Mouse (Mus musculus) forebrain, embryonic 16.5 days (tissue): ENCODE data around the gene Nynrin. TPM values are rescaled to one million over a fixed set of nuclear protein-coding genes. Genes with fewer than 3 reads are reported as not detected.

ENCODE experiments used
- ATAC-seq: fragments of 200-750 bp; cut with Nextera tagmentation; 2 replicates; pipeline ENCODE4 v1.8.0; 2017; ENCODE audit warnings: mild to moderate bottlenecking, moderate library complexity
- H3K27ac ChIP-seq: fragments of 300-500 bp; sonication (generic); 2 replicates; pipeline ENCODE4 v1.5.1; 2014; ENCODE audit warnings: low read length, control low read depth
- H3K27me3 ChIP-seq: fragments of 300-500 bp; sonication (generic); replicated peaks from 2 replicates; pipeline ENCODE4 v1.6.1; 2014; ENCODE audit warnings: low read length; ENCODE audit not compliant: control insufficient read depth, insufficient read depth
- H3K36me3 ChIP-seq: fragments of 300-500 bp; sonication (generic); 2 replicates; pipeline ENCODE4 v1.6.1; 2014; ENCODE audit not compliant: control insufficient read depth, insufficient read depth
- H3K4me1 ChIP-seq: fragments of 300-500 bp; sonication (generic); replicated peaks from 2 replicates; pipeline ENCODE4 v1.6.1; 2014; ENCODE audit warnings: low read length; ENCODE audit not compliant: control insufficient read depth, insufficient read depth
- H3K4me2 ChIP-seq: fragments of 300-500 bp; sonication (generic); 2 replicates; pipeline ENCODE4 v1.6.1; 2014; ENCODE audit warnings: mild to moderate bottlenecking, low read length, control low read depth
- H3K4me3 ChIP-seq: fragments of 300-500 bp; sonication (generic); replicated peaks from 2 replicates; pipeline ENCODE4 v1.5.1; 2014; ENCODE audit warnings: mild to moderate bottlenecking, low read length, control low read depth
- H3K9ac ChIP-seq: fragments of 300-500 bp; sonication (generic); replicated peaks from 2 replicates; pipeline ENCODE4 v1.6.1; 2014; ENCODE audit warnings: low read depth, low read length, control low read depth
- H3K9me3 ChIP-seq: fragments of 300-500 bp; sonication (generic); 2 replicates; pipeline ENCODE4 v1.6.1; 2016; ENCODE audit warnings: low read length; ENCODE audit not compliant: control insufficient read depth
- WGBS: fragments of 180-500 bp; shearing (Covaris S2); extraction: QIAGEN DNeasy Blood & Tissue Kit; methylation state at CpG from one replicate; pipeline ENCODE4 v1.1.7; 2014; 5-methylcytosine and 5-hydroxymethylcytosine counted together
- polyA plus RNA-seq: library from polyadenylated mRNA; unstranded; fragments of >200 nt; fragmentation: Nextera tagmentation; extraction: Ambion mirVana; gene quantifications from 2 replicates; pipeline ENCODE4 v1.2.1, GENCODE M21; 2015

Nynrin gene
- polyA plus RNA-seq, 1 experiment from 2014 or later = 11.3 TPM

DNA sequence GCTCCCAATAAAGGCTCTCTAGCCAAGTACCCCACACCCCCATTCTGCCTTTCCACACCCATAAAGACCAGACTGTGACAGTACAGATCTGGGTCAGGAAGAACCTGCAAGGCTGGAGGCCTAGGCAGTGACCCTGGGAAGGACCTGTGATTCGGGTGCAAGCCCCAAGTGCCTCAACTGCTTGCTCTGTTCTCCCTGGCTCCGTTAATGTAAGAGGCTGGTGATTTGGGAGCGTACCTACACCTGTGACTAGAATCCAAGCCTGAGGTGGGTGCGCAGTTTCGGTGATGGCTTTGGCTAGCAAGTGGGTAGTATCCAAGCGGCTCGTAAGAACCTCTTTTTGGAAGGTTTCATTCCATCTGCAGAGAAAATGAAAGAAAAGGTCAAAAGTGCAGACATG lies 45.1 kb downstream of the Nynrin start:
- Histone ChIP-seq H3K4me3 (no peak overlapping the region), H3K27ac (no peak overlapping the region), H3K9me3 (no peaks in the 10 kb centered on the region), H3K36me3 (peaks cover 4% of the 10 kb centered on the region; the same call in 1 of the 2 replicates), H3K4me2 (no peak overlapping the region), H3K4me1 (peaks cover 16% of the 10 kb centered on the region), H3K27me3 (no peaks in the 10 kb centered on the region), H3K9ac (no peak overlapping the region)
- no peak for ATAC-seq
- WGBS = 93% methylated on average over 7 of the region's 7 CpGs

DNA sequence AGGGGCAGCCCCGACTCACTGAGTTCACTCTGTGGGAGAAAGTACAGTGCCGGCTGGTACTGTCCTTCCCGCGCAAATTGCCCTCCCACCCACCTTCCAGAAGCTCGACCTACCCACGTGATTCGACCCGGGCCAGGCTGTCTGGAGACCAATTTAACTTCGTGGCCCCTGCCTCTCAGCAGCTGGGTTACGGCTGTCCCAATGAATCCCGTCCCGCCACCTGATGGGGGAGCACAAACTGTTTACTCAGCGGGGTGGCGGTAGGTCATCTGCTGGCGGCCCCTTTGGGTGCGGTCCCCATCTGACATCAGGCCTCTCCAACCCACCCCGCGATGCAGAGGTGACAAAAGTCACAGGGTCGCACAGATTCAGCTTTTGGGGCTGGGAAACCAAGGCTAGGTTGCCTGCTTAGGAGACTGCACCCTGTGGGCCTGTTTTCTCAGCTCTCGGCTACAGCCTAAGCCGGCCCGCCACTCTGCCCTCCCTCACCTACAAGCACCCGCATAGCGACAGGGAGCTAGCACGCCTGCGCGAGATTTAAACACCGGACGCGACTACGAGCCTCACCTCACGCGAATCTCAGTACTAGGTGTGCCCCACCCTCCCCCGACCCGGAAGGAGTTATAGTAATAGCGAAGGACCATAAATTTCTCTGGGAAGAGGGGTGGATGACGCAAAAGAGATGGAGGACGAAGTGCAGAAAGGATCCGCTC lies 46.0 kb downstream of the Nynrin start, which contains the start of gene Sdr39u1:
Gene Sdr39u1 (minus strand): TSS at position 593 of the 713 bp plus-strand sequence.
- peak within 1 kb of the TSS; percentile 83 for H3K27ac ChIP-seq
- peaks cover 16% of the 10 kb centered on the region for H3K4me1 ChIP-seq
- H3K4me2 ChIP-seq = peak within 1 kb of the TSS; percentile 92
- peak; percentile 97 for ATAC-seq
- H3K4me3 ChIP-seq = peak within 1 kb of the TSS; percentile 63
- 2% methylated on average over 39 of the region's 39 CpGs for WGBS
- peak within 1 kb of the TSS; percentile 69 for H3K9ac ChIP-seq
- H3K9me3 ChIP-seq = no peaks in the 10 kb centered on the region
- H3K36me3 ChIP-seq = peaks cover 2% of the 10 kb centered on the region; the same call in 1 of the 2 replicates
- H3K27me3 ChIP-seq = no peaks in the 10 kb centered on the region

DNA sequence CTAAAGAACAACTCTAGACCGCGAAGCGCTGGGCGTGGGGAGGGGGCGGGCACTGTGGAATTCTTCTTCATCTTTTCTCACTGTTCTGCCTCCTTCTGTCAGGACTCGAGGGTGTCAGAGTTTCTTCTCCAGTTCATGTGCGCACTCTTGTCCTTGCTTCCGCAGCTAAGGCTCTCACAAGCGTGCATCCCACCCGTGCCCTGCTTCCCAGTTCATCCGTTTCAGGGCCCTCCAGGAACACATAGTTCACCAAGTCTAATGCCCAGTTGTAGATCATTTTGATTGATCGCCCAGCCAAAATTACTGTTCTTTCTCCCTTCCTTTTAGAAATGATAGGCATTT lies 46.6 kb downstream of the Nynrin start:
- Histone ChIP-seq H3K36me3 (peaks cover 2% of the 10 kb centered on the region; the same call in 1 of the 2 replicates), H3K4me3 (peak overlapping the region; percentile 63), H3K27ac (peak overlapping the region; percentile 83), H3K4me2 (peak overlapping the region; percentile 92), H3K4me1 (peaks cover 16% of the 10 kb centered on the region), H3K27me3 (no peaks in the 10 kb centered on the region), H3K9me3 (no peaks in the 10 kb centered on the region), H3K9ac (peak overlapping the region; percentile 69)
- WGBS = 9% methylated on average over 12 of the region's 12 CpGs
- ATAC-seq = no peak

DNA sequence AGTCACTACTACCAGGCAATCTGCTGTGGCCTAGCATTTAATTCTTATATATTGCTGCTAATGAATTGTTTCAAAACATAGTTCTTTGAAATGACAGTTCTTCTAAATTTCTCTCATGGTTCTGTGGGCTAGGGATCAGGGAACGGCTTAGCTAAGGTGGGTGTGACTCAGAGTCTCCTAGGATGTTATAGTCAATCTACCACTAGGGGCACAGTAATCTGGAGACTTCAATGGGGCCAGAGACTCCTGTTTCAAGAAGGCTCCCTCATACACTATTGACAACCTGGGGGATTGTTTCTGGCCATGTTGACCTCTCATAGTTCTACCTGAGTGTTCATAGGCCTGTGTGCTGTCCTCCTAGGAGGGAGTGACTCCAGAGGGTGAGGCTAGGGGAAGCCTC lies 51.7 kb downstream of the Nynrin start:
- ATAC-seq = no peak
- Histone ChIP-seq H3K4me3 (no peak overlapping the region), H3K9ac (no peak overlapping the region), H3K27ac (no peak overlapping the region), H3K4me1 (peaks cover 7% of the 10 kb centered on the region), H3K9me3 (no peaks in the 10 kb centered on the region), H3K36me3 (no peaks in the 10 kb centered on the region), H3K27me3 (no peaks in the 10 kb centered on the region), H3K4me2 (no peak overlapping the region)
- 29% methylated on average over 1 of the region's 1 CpGs for WGBS

DNA sequence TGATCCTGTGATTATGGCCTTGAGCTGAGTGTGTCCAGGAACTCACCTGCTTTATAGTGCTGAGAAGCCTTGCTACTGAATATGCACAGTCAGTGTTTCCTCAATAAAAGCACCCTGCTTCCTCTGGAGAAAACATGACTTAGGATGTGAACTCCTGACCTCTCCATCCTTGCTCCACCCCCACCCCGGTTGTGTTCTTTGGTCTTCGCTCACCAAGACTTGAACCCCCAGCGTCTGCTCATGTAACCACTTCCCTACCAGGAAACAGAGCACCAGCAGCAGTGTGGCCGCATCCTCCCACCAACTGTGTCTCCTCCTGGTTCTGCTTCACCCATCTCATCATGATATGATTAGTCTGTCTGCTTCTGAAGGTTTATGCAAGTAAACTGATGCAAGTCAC lies 59.6 kb downstream of the Nynrin start:
- H3K4me2 ChIP-seq = no peak overlapping the region
- ATAC-seq = no peak
- H3K27ac ChIP-seq = no peak overlapping the region
- no peaks in the 10 kb centered on the region for H3K9me3 ChIP-seq
- H3K4me1 ChIP-seq = no peaks in the 10 kb centered on the region
- no peak overlapping the region for H3K4me3 ChIP-seq
- H3K36me3 ChIP-seq = no peaks in the 10 kb centered on the region
- WGBS = 66% methylated on average over 4 of the region's 4 CpGs
- H3K9ac ChIP-seq = no peak overlapping the region
- H3K27me3 ChIP-seq = no peaks in the 10 kb centered on the region

DNA sequence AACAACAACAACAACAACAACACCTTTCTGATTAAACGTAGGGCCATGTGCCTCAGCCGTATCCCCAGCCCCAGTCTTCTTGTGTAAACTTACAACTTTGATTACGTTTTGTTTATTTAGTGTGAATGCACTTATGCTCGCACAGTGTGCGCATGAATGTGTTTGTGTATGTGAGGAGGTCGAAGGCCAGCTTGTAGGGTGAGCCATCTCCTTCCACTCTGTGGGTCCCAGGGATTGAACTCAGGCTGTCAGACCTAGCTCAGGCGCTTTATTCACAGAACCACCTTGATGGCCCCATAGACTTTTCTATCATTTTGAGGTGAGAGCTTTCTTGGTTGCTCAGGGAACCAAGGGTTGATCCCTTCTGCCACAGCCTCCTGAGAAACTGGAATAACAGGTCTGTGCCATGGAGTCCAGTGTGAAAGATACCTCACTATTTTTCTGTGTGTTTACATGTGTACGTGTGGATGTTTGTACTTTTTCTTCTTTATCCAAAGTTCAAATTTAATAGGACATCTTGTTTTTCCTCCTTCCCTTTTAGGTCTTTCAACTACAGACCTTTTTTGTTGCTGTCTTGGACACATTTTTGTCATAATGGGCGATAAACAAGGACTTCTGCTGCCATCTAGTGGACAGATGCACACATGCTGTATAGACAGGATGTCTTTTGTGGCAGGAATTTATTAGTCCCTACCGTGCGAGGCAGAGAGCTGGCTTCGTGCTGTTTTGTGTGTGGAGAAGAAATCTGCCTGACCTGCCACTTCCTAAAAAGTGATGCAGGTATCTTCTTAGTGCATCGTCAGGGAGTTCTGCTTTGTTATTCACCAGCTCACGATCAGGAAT lies 64.7 kb downstream of the Nynrin start:
- WGBS = 42% methylated on average over 14 of the region's 14 CpGs
- H3K9me3 ChIP-seq = no peaks in the 10 kb centered on the region
- ATAC-seq = peak; percentile 88
- H3K36me3 ChIP-seq = no peaks in the 10 kb centered on the region
- no peaks in the 10 kb centered on the region for H3K27me3 ChIP-seq
- no peaks in the 10 kb centered on the region for H3K4me1 ChIP-seq
- no peak overlapping the region for H3K27ac ChIP-seq
- 0 out of 2 replicates have a peak overlapping the region, but pooled peaks have one; percentile 5 for H3K4me2 ChIP-seq
- no peak overlapping the region for H3K4me3 ChIP-seq
- H3K9ac ChIP-seq = no peak overlapping the region

DNA sequence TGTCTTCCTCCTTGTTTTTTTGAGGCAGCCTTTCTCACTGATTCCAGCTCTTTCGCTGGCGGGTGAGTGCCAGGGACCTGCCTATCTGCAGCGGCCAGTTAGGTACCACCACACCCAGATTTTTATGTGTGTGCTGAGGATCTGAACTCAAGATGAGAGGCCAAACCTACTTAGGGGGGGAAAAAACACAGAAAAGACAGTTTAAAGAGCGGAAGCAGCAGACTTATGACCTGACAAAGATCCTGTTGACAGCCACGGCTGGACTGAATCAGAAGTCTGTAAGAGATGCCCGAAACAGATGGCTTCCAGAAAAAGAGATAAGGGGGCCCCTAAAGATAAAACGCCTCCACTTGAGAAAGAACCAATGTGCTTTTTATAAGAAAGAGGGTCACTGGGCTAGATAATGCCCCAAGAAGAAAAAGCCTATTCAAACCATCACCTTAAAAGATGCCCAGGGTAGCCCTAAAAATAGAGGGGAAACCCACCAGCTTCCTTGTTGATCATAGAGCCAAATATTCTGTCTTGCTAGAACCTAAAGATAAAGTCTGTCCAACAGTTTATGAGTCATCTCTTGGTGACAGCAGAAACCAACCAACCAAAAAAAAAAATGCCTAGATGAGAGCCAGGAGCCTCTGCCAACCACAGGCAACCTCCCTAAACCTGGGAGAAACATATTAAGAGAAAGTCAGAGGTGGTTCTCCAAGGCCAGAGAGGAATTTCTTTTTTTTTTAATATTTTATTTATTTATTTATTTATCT lies 68.8 kb downstream of the Nynrin start:
- whole genome bisulfite sequencing = 92% methylated on average over 7 of the region's 7 CpGs
- Histone ChIP-seq H3K9me3 (no peaks in the 10 kb centered on the region), H3K27ac (no peak overlapping the region), H3K4me1 (no peaks in the 10 kb centered on the region), H3K27me3 (no peaks in the 10 kb centered on the region), H3K9ac (no peak overlapping the region), H3K36me3 (no peaks in the 10 kb centered on the region), H3K4me2 (no peak overlapping the region), H3K4me3 (no peak overlapping the region)
- no peak for ATAC-seq
